Mouse (Mus musculus): ENCODE measurements around the gene Gm11627.
"Not testable (repeated sequence)": the region's sequence is repeated elsewhere in the genome, so short reads cannot be mapped to it uniquely, and the experiment has no call there.

Gm11627 gene

DNA sequence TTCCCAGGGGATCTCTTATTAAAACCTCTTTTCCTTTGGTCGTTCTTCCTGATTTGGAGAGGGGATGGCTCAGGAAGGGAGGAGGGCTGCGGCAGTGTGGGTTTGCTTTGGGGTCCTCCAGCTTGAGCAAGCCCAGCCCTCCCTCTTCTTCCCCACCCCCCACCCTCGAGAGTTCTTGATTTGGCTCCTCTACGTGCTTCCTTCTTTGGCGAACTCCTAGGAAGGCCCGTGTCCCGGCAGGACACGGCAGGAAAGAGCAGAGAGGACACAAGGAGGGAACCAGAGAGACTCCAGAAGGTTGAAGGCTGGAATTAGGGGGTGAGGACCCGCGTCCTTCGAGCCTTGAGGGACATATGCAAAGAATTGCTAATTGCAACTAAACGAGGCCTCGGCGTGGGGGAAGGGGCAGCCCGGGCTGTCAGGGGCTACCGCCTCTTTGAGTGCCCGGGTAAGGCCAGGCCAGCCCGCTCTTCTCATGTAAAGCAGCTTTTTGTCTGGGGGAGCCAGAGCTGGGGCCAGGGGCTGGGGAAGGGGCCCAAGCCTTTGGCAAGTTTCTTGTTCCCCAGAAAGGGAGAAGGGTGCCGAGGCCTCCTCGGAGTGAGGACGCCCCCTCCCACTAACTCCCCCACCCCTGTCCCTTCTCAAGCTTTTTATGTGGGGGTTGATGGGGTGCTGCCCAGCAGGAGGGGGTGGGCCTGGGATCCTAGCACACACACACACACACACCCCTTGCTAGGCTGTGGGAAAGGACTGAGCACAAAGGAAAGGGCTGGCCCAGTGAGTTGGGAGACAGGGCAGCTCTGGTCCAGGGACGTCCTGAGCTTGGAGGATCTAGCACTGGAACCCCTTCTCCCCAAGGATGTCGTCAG is at the start of gene Gm11627:
Gene Gm11627 (minus strand): TSS at position 297 of the 869 bp plus-strand sequence.
- in situ Hi-C loops (cut with MboI; ENCODE audit: unreplicated experiment in 2 of 2): loop anchor here in 1 of 2 experiments (5.0 kb wide), 2 partner anchors 73 to 92 kb away; no protein-coding TSS in a partner anchor

DNA sequence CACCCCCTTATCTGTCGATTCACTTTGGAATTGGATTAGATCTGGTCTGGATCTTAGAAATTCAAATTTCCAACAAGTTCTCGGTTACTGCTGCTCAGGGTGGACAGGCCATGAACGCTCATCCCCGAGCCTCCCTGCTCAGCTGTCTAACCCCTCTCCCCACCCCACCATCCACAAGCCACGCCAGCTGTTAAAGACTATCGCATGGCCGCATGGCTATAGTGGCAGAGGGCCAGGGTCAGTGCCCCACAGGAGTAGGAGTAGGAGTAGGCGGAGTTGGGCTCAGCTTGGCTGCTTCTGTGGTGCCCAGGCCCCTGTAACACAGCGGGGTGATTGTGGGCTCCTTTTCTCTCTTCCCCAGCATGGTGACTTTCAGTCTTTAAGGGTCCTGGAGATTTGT is 49.3 kb upstream of the Gm11627 start:
- in situ Hi-C loops (cut with MboI; ENCODE audit: unreplicated experiment in 2 of 2): no loop called here

DNA sequence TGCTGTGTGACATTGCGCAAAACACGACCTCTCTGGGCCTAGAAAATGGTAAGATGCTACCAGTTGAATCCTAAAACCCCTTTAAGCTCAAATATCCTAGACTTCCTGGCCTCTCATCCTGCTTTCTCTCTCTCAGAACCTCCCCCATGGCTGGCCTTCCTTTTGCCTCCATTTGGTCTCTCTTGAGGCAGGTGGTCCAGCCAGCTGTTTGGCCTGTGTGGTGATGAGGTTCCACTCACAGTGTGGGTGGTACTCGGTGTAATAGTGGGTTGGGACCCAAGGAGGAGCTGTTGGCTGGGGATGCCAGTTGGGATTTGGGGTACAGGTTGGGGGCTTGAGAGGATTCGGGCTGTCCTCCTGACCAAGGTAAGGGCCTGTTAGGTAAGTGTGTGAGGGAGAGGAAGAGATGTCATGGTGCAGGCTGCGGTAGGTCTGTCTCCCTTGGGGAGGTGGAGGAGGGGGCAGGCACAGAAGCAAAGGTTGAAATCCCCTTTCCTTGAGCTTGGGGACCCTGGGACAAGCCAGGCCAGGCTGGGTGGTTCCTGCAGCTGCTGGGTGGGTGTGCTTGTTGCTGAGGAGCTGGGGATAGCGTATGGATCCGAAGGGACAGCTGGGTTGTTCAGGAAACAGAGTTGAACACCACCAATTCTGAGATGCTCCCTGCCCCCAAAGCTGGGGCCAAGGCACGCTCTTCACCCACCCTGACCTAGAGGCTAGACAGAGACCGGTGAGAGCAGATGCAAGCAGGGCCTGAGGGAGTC is 48.1 kb upstream of the Gm11627 start:
- in situ Hi-C loops (cut with MboI; ENCODE audit: unreplicated experiment in 2 of 2): no loop called here

DNA sequence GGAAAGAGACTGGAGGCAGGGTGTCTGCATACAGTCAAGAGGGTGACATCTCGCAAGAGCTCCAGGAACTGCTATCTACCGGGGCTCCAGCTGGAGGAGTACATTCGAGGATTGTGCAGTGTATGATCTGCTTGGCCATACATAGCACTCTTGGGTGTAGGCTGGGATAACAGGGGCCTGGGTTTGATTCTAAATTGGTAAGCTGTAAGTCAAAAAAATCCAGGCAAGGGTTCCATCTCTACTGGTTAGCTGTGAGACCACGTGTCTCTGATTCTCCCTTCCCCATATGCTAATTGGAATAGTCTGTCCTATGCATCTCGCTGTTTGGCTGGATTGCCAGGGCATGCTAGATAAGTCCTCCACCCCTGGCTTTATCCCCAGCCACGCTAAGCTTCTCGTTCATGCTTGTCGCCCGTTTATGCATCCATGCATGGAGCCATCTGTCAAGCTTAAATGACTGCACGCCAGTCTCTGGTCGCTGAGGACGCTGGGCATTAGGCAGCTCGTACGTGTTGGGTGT is 45.7 kb upstream of the Gm11627 start:
- in situ Hi-C loops (cut with MboI; ENCODE audit: unreplicated experiment in 2 of 2): no loop called here

DNA sequence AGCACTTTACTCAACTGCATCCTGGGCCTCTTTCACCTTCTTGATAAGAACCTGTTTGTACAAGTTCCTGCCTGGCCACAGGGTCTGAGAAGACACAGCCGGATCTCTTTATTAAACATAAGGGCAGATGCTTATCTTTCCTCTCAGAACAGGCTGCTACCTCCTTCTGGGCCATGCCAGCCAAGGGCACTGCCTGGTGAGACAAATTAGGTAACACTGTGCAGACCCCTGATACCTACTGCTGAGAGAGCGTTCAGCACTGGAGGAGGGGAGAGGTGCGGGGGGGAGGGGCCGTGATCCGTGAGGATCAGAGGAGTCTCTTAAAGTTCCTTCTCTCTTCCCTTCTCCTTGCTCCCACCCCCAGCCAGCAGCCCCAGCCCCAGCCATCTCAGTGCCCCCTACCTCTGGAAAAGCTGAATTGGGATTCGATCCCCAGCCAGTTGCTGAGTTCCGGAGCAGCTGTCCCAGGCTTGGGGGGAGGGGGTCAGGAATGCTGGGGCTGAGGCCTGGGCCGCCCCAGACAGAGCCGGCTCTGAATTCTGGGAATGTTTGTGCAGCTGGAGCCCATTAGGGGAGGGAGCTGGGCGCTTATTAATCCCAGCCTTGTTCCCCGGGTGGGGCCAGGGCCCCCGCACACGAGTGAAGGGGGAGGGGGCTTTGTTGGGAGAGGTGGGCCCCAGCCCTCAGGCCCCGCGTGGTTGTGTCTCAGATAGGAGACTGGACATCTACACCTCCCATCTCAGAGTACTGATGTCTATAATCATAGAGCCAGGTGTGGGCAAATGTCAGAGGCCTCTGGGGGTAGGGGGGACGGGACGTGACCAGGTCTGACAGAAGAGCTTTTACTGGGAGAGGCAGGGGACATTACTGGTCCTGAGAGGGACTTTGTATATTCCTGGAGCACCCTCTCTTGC is 44.9 kb upstream of the Gm11627 start:
- in situ Hi-C loops (cut with MboI; ENCODE audit: unreplicated experiment in 2 of 2): no loop called here

DNA sequence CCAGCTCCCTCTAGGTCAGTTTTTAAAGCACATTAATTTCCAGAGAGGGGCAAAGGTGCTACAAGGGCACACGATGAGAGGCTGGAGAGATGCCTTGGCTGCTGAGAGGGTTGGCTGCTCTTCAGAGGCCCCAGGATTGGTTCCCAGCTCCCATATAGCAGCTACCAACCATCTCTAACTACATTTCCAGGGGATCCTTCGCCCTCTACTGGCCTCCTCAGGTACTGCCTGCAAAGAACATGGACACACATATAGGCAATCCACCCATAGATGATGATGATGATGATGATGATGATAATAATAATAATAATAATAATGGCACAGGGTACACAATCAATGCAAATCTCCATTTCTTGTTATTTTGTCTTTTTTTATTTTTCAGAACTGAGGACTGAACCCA is 40.2 kb upstream of the Gm11627 start:
- in situ Hi-C loops (cut with MboI; ENCODE audit: unreplicated experiment in 2 of 2): no loop called here

DNA sequence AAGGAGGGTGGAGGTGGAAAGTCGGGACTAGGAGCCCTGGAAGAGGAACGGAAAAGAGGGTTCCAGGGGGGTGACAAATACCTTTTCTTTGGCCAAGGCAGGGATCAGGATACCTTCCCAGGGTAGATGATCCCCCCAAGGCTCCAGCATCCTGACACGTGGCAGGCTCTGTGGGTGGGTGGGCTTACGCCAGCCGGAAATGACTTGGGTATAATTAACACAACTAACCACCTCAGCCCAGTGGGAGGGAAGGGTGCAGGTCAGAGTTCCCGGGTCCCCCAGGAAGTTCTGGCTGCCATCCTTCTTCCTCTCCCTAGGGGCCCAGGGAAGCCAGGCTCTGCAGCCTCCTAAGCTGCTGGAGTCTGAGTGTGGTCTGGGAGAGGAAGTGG is 32.0 kb upstream of the Gm11627 start:
- in situ Hi-C loops (cut with MboI; ENCODE audit: unreplicated experiment in 2 of 2): no loop called here

DNA sequence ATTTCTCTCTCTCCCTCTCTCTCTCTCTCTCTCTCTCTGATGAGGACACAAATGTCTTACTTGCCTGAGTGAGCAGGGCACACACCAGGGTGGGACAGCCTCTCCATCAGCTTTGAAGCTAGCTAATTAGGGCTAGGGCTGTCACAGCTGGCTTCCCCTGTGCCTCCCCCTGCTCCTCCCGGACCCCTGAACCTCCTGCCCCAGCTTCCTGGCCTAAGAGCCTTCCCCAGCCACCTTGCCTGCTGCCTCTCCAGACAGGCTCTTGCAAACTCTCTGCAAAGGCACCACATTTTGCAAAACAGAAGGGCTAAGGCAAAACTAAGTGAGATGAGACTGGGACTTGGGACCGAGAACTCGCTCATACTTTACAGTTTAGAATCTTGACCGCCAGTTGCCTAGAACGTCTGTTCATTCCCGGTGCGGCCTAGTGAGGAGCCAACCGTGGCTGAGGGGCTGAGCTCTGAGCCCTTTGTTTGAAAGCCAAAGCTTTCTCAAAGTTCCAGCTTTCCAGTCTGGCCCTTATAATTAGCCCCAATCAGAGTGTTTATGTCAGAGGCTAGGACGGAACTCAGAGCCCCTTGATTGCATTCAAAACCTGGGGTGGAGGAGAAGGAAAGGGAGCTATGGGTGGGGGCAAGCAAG is 31.5 kb upstream of the Gm11627 start:
- in situ Hi-C loops (cut with MboI; ENCODE audit: unreplicated experiment in 2 of 2): no loop called here

DNA sequence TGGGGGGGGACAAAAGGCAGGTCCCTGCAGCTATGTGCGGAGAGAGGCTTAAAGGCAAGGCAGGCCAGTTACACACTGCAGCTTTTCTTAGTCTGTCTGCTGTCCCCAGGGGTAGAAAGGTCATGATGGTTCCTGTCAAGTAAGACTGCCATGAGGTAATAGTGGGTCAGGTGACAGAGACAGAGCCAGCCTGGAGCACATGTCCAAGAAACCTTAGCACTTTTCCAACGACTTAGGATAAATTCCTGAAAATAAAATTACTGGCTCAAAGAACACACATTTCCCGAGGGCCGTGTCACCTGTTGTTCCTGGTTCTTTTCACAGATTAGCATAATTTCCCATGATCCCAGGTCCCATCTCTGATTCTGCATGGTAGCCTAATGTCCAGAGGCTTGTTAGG is 31.0 kb upstream of the Gm11627 start:
- in situ Hi-C loops (cut with MboI; ENCODE audit: unreplicated experiment in 2 of 2): no loop called here

DNA sequence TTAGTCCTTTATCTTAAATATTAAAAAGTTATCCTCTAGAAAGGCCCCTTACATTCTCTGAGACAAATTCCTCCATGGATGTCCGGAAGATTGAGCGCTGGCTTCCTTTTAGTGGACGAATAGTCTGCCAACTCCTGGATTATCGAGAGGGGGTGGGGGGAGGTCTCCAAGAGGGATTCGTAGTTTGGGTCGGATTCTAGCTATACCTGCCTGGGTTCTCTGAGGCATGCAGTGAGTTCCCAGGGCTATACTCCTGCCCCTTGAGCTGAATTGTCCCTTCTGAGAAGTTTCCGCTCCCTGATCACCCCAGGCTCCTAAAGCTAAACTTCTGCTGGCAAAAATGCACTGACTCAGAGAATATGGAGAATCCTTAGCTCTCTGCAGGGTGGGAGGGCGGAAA is 30.2 kb upstream of the Gm11627 start:
- in situ Hi-C loops (cut with MboI; ENCODE audit: unreplicated experiment in 2 of 2): no loop called here

DNA sequence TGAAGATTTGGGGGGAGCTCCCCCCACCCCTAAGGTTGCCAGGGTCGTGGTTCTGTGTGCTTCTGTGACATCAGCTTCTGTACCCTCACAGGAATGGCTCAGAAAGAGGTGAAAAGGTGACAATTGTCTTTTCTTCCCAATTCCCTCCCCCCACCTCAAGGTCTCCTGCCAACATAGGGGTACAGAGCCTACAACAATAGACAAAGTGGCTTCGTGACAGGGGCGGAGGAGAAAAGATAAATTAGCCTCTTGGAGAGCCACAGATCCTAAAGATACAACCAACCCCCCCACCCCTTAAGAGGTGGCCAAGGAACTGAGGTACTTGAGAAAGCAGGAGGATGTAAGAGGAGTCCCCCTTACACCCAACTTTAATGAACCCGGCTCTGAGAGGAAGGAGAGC is 29.4 kb upstream of the Gm11627 start:
- in situ Hi-C loops (cut with MboI; ENCODE audit: unreplicated experiment in 2 of 2): no loop called here

DNA sequence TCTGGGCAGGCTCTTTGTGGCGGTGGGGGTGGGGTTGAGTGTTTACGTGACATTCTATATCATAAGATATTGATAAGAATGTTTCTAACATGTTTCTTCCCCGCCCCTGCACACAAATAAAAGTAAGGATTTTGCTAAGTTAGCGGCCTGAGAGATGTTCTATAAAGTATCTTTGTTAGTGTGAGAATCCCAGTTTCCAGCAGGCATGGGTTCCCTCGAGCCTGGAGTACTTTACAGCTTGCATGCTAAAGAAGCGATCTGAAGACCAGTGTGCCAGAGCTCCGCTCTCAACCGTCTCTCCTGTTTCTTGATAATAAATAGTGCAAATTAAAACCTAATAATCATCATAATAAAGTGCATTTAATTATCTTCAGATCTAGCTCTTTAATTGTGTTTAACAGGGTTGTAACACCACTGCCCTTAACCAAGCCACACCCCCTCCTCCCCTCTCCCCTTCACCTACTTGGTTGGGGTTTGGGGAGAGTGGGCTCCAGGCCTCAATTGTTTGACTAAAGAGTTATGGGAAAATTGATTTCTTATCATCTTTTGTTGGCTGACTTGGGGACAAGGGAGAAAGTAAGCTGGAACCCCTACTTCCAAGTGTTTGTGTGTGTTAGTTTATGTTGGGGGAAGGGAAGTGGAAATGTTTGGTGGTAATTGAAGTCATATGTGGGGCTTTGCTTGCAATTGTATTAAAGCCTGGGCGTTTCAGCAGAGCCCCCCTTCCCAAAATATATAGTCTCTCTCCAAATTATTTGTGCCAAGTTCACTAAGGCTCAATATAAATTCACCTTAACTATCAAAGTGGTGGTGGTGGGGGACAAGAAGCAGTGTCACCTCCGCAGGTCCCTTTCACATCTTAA is 28.7 kb upstream of the Gm11627 start:
- in situ Hi-C loops (cut with MboI; ENCODE audit: unreplicated experiment in 2 of 2): no loop called here

DNA sequence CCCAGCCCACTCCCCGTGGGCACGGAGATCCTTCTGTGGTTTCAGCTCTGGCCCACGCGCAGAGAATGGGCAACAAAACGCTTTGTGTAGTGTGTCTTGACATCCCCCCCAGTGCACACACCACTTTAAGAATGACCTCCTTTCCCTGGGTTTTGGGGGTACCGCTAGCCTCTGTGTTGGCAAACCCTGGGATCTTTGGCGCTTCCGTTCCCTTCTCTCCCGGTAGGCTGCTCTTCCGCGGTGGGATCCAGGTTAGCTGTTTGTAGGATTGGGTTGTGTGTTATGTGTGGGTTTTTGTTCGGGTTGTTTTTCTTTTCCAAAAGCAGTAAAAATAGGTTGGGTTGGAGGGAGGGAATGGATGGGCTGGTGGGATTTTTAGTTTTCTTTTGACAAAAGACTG is 27.9 kb upstream of the Gm11627 start:
- in situ Hi-C loops (cut with MboI; ENCODE audit: unreplicated experiment in 2 of 2): not testable (repeated sequence)

DNA sequence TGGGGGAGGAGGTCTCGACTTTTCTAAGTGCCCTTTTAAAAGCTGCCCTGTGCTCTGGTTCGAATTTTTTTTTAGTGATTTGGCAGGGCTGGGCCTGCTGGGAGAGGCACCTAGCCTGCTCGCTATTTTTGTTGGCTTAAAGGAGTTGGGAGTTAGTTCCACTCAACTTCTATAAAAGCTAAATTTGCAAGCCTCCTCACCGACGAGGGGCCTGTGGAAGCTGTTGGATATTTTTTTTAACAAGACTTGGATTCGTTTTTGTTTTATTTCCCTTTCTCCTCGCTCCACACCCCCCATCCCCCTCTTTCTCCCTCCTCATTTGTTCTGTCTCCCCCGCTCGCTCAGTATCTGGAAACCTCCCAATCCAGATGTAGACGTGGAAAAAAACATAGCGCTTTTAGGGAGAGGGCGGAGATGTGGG is 27.5 kb upstream of the Gm11627 start:
- in situ Hi-C loops (cut with MboI; ENCODE audit: unreplicated experiment in 2 of 2): no loop called here

DNA sequence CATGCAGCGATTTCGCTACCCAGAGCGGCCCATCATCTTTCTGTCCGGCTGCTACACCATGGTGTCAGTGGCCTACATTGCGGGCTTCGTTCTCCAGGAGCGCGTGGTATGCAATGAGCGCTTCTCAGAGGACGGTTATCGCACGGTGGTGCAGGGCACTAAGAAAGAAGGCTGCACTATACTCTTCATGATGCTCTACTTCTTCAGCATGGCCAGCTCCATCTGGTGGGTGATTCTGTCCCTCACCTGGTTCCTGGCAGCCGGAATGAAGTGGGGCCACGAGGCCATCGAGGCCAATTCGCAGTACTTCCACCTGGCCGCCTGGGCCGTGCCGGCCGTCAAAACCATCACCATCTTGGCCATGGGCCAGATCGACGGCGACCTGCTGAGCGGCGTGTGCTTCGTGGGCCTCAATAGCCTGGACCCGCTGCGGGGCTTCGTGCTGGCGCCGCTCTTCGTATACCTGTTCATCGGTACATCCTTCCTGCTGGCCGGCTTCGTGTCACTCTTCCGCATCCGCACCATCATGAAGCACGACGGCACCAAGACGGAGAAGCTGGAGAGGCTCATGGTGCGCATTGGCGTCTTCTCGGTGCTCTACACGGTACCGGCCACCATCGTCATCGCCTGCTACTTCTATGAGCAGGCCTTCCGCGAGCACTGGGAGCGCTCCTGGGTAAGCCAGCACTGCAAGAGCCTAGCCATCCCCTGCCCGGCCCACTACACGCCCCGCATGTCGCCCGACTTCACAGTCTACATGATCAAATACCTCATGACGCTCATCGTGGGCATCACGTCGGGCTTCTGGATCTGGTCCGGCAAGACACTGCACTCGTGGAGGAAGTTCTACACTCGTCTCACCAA is 26.5 kb upstream of the Gm11627 start:
- in situ Hi-C loops (cut with MboI; ENCODE audit: unreplicated experiment in 2 of 2): no loop called here

DNA sequence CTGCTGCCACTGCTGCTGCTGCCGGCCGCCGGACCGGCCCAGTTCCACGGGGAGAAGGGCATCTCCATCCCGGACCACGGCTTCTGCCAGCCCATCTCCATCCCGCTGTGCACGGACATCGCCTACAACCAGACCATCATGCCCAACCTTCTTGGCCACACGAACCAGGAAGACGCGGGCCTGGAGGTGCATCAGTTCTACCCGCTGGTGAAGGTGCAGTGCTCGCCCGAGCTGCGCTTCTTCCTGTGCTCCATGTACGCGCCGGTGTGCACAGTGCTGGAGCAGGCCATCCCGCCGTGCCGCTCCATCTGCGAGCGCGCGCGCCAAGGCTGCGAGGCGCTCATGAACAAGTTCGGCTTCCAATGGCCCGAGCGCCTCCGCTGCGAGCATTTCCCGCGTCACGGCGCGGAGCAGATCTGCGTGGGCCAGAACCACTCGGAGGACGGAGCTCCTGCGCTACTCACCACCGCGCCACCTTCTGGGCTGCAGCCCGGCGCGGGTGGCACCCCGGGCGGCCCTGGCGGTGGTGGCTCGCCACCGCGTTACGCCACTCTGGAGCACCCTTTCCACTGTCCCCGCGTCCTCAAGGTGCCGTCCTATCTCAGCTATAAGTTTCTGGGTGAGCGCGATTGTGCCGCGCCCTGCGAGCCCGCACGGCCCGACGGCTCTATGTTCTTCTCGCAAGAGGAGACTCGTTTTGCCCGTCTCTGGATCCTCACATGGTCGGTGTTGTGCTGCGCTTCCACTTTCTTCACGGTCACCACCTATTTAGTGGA is 25.7 kb upstream of the Gm11627 start:
- in situ Hi-C loops (cut with MboI; ENCODE audit: unreplicated experiment in 2 of 2): no loop called here

DNA sequence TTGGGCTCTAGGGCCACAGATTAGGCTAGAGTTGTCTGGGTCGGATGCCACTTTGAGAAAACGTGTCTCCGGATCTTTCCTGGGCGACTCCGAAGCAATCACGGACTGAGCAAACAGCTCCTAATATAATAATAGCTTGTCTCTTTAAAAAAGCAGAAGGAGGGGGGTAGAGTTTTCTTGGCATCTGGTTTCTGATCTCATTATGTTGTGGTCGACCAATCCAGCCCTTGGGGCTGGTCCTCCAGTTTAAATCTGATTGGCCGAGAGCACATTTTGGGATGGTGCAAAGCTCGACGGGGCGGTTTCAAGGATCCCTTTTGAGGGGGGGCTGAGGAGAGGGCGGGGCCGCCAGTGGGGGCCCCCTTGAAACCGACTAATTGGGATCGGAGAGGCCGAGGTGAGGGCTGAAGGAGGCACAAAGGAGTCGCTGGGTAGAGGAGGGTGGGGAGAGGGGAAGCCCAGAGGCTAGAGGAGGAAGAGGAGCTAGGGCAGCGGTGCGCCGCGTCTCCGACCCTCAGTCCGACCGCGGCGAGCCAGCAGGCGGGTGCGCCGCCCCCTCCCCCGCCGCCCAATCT is 24.8 kb upstream of the Gm11627 start, which contains the start of gene Fzd2:
Gene Fzd2 (plus strand): TSS at position 387 of the 575 bp plus-strand sequence.
- in situ Hi-C loops (cut with MboI; ENCODE audit: unreplicated experiment in 2 of 2): no loop called here
